Mouse (Mus musculus) forebrain, postnatal 0 days (tissue): ENCODE measurements around the gene Pdzph1. TPM values are rescaled to one million over a fixed set of nuclear protein-coding genes. Genes with fewer than 3 reads are reported as not detected.

Experiments
- ATAC-seq: fragments of 200-750 bp; cut with Nextera tagmentation; 2 replicates; pipeline ENCODE4 v1.8.0; 2017; ENCODE audit warnings: mild to moderate bottlenecking, moderate library complexity
- DNase-seq: peaks from one replicate; pipeline ENCODE4 v3.0.0-alpha.2; 2015
- H3K27ac ChIP-seq: fragments of 300-500 bp; sonication (generic); 2 replicates; pipeline ENCODE4 v1.5.1; 2014; ENCODE audit warnings: low read depth, mild to moderate bottlenecking, antibody characterized with exemption, low read length, moderate library complexity, mixed read lengths
- H3K27me3 ChIP-seq: fragments of 300-500 bp; sonication (generic); 2 replicates; pipeline ENCODE4 v1.6.1; 2014; ENCODE audit warnings: mild to moderate bottlenecking, low read length, mixed read lengths; ENCODE audit not compliant: insufficient read depth
- H3K36me3 ChIP-seq: fragments of 300-500 bp; sonication (generic); 2 replicates; pipeline ENCODE4 v1.6.1; 2014; ENCODE audit warnings: mild to moderate bottlenecking, moderate library complexity; ENCODE audit not compliant: insufficient read depth
- H3K4me1 ChIP-seq: fragments of 300-500 bp; sonication (generic); 2 replicates; pipeline ENCODE4 v1.6.1; 2014; ENCODE audit warnings: antibody characterized with exemption; ENCODE audit not compliant: insufficient read depth
- H3K4me2 ChIP-seq: fragments of 300-500 bp; sonication (generic); 2 replicates; pipeline ENCODE4 v1.6.1; 2014; ENCODE audit warnings: low read depth, mild to moderate bottlenecking, moderate library complexity
- H3K4me3 ChIP-seq: fragments of 300-500 bp; sonication (generic); 2 replicates; pipeline ENCODE4 v1.5.1; 2014; ENCODE audit warnings: low read depth, low read length, mixed read lengths
- H3K9ac ChIP-seq: fragments of 300-500 bp; sonication (generic); 2 replicates; pipeline ENCODE4 v1.6.1; 2014; ENCODE audit warnings: mild to moderate bottlenecking
- H3K9me3 ChIP-seq: fragments of 300-500 bp; sonication (generic); 2 replicates; pipeline ENCODE4 v1.6.1; 2016; ENCODE audit warnings: low read length
- CTCF ChIP-seq: sonication (generic); IDR thresholded peaks from 2 replicates; pipeline ENCODE4 v1.5.1; 2016; ENCODE audit warnings: antibody characterized with exemption, control low read depth, low read depth
- WGBS: fragments of 180-500 bp; shearing (Covaris S2); extraction: QIAGEN DNeasy Blood & Tissue Kit; methylation state at CpG from one replicate; pipeline ENCODE4 v1.1.7; 2014; 5-methylcytosine and 5-hydroxymethylcytosine counted together
- polyA plus RNA-seq: library from polyadenylated mRNA; unstranded; fragments of >200 nt; fragmentation: Nextera tagmentation; extraction: Ambion mirVana; gene quantifications from 2 replicates; pipeline ENCODE4 v1.2.1, GENCODE M21; 2015
- total RNA-seq: library from RNA; depleted of rRNA; stranded (reverse); fragments of >200 nt; gene quantifications from 2 replicates; pipeline ENCODE4 v1.2.3, GENCODE M21; 2014

Gene Pdzph1
- total and polyA plus RNA-seq, 2 experiments from 2014 or later = 5.3 to 6.9 TPM

GRCm38 (mm10) chr17:59013091-59013459 lies 21.9 kb upstream of the Pdzph1 start, which contains the start of gene Nudt12:
Nudt12 (minus strand) TSS chr17:59013372.
- H3K4me1 ChIP-seq = no peaks in the 10 kb centered on the region
- H3K27me3 ChIP-seq = no peaks in the 10 kb centered on the region
- H3K9me3 ChIP-seq = no peaks in the 10 kb centered on the region
- H3K9ac ChIP-seq = peak within 1 kb of the TSS; percentile 34
- no peak within 1 kb of the TSS for H3K27ac ChIP-seq
- H3K36me3 ChIP-seq = no peaks in the 10 kb centered on the region
- WGBS = 0% methylated on average over 22 of the region's 22 CpGs
- peak within 1 kb of the TSS; percentile 57 for H3K4me2 ChIP-seq
- DNase-seq = peak; percentile 41
- peak; percentile 85 for ATAC-seq
- H3K4me3 ChIP-seq = peak within 1 kb of the TSS; percentile 55
- TF ChIP-seq CTCF = peak; percentile 40

GRCm38 (mm10) chr17:59012421-59013090 lies 21.4 kb upstream of the Pdzph1 start:
- H3K36me3 ChIP-seq = no peaks in the 10 kb centered on the region
- no peak for TF ChIP-seq CTCF
- peak; percentile 70 for ATAC-seq
- H3K4me3 ChIP-seq = peak overlapping the region; percentile 55
- H3K4me2 ChIP-seq = peak overlapping the region; percentile 57
- no peaks in the 10 kb centered on the region for H3K27me3 ChIP-seq
- no peaks in the 10 kb centered on the region for H3K9me3 ChIP-seq
- no peak overlapping the region for H3K27ac ChIP-seq
- WGBS = 3% methylated on average over 15 of the region's 15 CpGs
- DNase-seq = peak; percentile 11
- H3K9ac ChIP-seq = peak overlapping the region; percentile 34
- no peaks in the 10 kb centered on the region for H3K4me1 ChIP-seq

GRCm38 (mm10) chr17:59011546-59012307 lies 20.6 kb upstream of the Pdzph1 start:
- Histone ChIP-seq H3K9ac (no peak overlapping the region), H3K9me3 (no peaks in the 10 kb centered on the region), H3K36me3 (no peaks in the 10 kb centered on the region), H3K27ac (no peak overlapping the region), H3K4me2 (no peak overlapping the region; the same call in 1 of the 2 replicates), H3K4me1 (no peaks in the 10 kb centered on the region), H3K4me3 (no peak overlapping the region), H3K27me3 (no peaks in the 10 kb centered on the region)
- WGBS = 54% methylated on average over 13 of the region's 13 CpGs
- ATAC-seq (no peak), DNase-seq (no peak)
- no peak for TF ChIP-seq CTCF

- no peaks in the 10 kb centered on the region for H3K27me3 ChIP-seq
- no peak for TF ChIP-seq CTCF
- no peak for ATAC-seq
- DNase-seq = no peak
- no peaks in the 10 kb centered on the region for H3K4me1 ChIP-seq
- no peaks in the 10 kb centered on the region for H3K9me3 ChIP-seq
- WGBS = 51% methylated on average over 5 of the region's 5 CpGs
- no peaks in the 10 kb centered on the region for H3K36me3 ChIP-seq
- H3K4me2 ChIP-seq = no peak overlapping the region
- no peak overlapping the region for H3K27ac ChIP-seq
- H3K4me3 ChIP-seq = no peak overlapping the region
- H3K9ac ChIP-seq = no peak overlapping the region
Observed at GRCm38 (mm10) chr17:58973237-58973636, 17.9 kb downstream of the Pdzph1 start.

GRCm38 (mm10) chr17:58959905-58960304 lies 31.3 kb downstream of the Pdzph1 start:
- Histone ChIP-seq H3K4me3 (no peak overlapping the region), H3K4me1 (no peaks in the 10 kb centered on the region), H3K27me3 (no peaks in the 10 kb centered on the region), H3K36me3 (no peaks in the 10 kb centered on the region), H3K27ac (no peak overlapping the region), H3K9me3 (no peaks in the 10 kb centered on the region), H3K9ac (no peak overlapping the region), H3K4me2 (no peak overlapping the region)
- WGBS = 35% methylated on average over 3 of the region's 3 CpGs
- peak; percentile 2 for DNase-seq
- ATAC-seq = no peak
- TF ChIP-seq CTCF = no peak

- H3K4me3 ChIP-seq = no peak overlapping the region
- DNase-seq (no peak), ATAC-seq (no peak)
- H3K9me3 ChIP-seq = no peaks in the 10 kb centered on the region
- no peaks in the 10 kb centered on the region for H3K36me3 ChIP-seq
- no peak overlapping the region for H3K27ac ChIP-seq
- no peaks in the 10 kb centered on the region for H3K27me3 ChIP-seq
- H3K4me1 ChIP-seq = no peaks in the 10 kb centered on the region
- no peak for TF ChIP-seq CTCF
- no peak overlapping the region for H3K9ac ChIP-seq
- no peak overlapping the region for H3K4me2 ChIP-seq
- 80% methylated on average over 1 of the region's 1 CpGs for WGBS
Observed at GRCm38 (mm10) chr17:58957055-58957454, 34.1 kb downstream of the Pdzph1 start.
